Mouse (Mus musculus) ZHBTc4 (cell line): ENCODE measurements around the gene Stpg1.

ENCODE experiments used
- DNase-seq: peaks from one replicate; pipeline ENCODE4 v3.0.0-alpha.2; 2011; ENCODE audit warnings: low read depth, low spot score

Gene Stpg1

DNA sequence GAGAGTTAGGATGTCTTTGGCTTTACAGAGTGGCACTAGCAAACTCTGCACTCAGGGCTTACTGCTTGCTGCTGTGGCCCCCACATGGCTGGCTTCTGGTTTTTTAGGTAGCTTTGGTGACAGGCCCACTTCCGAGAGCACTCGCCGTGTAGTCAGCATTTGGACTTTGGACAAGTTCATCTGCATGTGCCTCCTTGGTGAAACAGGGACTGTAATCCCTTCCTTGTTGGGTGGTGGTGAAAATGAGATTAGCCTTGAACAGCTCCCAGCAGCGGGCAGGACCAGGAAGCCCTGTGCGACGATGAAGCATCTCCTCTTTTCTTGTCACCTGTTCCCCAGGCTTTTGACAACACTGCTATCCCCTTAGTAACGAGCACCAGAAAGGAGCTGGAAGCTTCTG is 19.3 kb downstream of the Stpg1 start:
- no peak for DNase-seq

DNA sequence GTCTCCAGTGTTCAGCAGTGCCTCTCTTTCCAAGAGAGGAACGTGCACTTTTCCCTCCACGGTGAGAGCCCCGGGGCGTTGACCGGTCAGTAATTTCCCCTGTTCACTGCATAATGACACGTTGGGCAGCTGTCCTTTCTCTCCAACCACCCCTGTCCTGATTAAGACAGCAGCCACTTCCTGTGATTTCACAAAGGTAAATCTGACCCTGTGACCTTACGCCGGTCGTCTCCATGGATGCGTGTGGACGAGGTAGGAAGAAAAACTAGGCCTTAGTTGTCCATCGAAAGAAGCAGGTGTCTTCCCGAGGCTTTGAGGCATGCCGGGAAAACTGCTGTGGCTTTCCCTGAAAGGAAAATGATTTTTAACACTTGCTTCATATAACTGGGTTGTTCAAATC is 20.3 kb downstream of the Stpg1 start:
- DNase-seq: no peak

DNA sequence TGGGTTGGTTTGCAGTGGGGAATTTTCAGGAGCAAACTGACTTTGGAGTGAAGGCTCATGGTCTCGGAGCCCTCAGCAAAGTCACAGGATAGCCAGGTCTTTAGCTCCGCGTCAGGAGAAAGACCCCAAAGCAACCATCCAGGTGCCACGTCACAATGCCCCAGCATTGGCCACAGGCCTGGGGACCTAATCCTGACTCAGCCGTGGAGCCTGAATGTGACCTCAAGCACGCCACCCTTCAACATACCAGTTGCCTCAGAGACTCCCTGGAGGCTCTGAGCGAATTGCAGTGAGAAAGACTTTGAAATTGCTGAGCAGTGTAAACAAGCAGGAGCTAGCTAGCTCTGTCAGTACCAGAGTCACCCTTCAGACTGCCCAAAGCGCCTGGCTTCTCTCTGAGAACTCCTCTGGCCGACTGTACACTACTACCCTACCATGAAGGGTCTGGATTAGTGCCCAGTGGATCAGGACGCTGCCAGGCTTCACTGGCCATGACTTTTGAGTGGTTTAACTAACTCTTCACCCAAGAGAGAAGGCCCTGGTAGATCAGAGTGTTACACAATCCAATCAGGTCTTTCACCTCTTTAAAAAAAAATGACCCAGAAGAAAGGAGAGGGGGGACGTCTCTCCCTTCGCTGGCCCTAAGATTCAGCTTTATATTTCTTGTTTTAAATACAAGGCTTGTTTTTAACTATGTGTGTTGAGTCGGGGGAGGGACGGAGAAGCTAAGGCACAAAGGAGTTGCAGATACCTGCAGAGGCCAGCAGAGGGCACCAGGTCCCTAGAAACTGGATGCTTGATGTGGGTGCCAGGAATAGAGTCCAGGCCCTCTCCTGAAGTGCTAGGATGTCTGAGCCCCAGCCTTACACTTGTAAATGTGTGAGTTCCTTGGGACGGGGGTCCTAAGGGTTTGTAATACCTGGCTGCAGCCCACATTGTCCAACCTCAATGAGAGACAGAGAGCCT is 22.0 kb downstream of the Stpg1 start:
- DNase-seq: peak; percentile 86

DNA sequence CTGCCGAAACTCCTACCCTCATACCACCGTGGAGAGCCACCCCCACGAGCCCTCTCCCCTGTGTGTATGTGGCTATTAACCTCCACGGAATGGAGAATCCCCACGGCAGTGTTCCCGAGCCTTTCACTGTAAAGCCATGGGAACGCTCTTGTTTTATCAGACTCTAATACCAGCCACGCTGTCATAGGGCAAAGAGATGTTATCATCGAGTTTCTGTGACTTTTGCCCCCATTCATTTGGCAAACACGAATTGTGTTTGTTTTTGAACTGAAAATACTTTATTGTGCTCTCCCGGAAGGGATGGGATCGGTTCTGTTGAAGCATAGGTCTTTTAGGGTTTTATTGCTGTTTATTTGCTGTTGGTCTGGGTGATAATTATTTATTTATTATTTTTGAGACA is 23.5 kb downstream of the Stpg1 start:
- no peak for DNase-seq

DNA sequence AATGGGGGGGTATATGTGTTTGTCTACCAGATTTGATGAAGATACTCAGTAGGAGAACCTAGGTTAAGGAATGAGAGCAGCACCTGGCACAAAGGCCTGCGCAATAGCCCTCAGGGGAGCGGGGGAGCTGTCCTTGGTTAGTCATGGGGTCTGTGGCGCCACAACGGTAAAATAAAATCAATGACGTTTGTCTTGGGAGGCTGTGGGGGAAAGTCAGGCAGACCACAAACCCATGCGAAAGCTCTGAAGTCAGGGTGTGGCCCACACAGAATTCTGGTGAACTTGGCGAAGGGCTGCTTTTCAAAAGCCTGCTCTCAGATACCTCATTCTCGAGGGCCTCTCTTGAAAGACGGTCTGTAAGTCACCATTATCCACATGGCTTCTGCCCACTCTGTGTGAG is 25.8 kb downstream of the Stpg1 start:
- no peak for DNase-seq

DNA sequence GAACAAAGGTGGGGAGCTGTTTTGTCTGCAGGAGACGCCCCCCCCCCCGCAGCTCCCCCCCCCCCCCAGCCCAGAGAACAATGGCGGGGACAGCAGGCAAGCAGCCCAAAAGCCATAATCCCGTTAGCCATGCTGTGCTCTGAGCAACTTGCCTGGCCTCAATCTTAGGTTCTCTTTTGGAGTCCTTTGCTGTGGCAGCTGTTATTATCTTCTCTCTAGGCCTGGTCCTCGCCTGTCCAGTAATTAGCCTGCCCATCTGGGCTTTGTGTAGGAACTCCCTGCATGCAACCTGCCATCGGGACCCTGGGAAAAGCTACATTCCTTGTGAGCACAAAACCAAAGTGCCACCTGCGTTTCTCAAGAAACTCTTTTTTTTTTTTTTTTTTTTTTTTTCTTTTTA is 29.3 kb downstream of the Stpg1 start:
- no peak for DNase-seq

DNA sequence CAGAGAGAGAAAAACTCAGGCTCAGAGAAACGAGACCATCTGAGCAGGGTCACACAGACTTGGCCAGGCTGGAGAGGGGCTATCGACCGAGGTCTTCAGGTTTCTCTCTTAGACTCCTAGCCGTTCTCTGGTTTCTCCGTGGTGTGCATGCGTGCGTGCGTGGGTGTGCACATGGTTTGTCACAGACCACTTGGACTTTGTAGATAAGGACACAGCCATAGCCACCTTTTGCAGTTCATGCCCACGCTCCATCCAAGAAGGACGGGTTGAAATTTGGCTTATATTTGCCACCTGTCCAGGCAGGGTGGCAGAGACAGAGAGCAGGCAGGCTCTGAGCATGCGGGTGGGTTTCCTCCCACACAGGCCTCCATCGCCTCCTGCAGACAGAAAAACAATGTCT is 30.5 kb downstream of the Stpg1 start:
- no peak for DNase-seq

DNA sequence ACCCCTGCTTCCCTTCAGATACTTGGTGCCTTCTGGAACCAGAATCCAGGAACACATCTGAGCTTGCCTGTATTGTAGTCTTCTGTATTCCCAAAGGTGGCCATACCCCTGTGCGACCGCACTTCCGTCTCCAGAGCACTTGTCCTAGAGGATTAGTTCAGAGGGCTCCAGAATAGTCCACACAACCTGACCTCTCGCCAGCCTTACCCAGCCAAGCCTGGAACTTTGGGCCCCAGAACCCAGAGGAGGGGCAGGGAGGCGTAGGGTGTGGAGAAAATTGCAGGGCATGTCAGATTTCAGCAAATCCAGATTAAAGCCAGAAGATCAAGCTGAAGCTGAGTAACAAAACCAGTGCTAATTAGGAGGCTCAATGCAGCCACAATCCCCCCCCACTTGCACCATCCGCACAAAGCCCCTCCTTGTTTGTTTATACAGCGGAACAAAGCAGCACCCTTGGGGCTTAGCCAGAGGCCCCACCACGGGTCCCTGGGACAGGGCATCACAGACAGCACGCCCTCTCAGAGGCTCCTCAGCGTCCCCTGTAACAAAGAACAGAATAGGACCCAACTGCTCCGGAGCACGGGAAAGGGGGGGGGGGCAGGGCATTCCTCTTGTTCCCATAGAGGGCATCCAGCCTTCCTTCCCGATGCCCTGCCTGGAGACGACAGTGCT is 31.6 kb downstream of the Stpg1 start:
- DNase-seq: no peak

DNA sequence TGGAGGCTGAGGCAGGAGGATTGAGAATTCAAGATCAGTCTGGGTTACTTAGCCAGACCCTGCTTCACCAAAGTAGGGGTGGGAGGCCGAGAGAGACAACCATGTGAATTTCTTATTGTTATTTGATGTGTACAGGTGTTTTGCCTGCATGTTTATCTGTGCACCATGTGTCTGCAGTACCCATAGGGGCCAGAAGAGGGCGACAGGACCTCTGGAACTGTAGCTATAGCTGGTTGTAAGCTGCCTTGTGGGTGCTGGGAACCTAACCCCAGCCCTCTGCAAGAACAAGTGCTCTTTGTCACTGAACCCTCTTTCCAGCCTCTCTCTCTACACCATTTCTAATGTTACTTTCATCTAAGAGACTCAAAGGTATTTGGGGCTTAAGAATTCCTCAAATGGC is 35.7 kb downstream of the Stpg1 start:
- DNase-seq: peak; percentile 66

DNA sequence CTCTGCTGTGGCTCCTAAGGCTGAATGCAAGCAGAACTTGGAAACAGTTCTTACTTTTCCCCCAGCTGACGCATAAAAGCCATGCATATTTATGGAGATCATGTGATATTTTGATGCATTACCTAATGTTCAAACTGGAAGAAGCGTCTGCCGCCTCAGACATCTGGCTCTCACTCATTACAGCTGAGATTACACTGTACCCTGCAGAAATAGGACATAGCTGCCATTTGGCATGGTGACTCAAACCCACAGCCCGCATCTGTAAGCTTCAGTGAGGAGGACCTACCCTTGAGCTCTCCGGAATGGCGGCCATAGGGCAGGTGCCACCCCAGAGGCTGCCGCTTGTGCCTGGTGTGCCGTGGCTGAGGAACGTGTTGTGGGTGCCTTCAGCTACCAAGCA is 36.6 kb downstream of the Stpg1 start:
- DNase-seq: no peak

DNA sequence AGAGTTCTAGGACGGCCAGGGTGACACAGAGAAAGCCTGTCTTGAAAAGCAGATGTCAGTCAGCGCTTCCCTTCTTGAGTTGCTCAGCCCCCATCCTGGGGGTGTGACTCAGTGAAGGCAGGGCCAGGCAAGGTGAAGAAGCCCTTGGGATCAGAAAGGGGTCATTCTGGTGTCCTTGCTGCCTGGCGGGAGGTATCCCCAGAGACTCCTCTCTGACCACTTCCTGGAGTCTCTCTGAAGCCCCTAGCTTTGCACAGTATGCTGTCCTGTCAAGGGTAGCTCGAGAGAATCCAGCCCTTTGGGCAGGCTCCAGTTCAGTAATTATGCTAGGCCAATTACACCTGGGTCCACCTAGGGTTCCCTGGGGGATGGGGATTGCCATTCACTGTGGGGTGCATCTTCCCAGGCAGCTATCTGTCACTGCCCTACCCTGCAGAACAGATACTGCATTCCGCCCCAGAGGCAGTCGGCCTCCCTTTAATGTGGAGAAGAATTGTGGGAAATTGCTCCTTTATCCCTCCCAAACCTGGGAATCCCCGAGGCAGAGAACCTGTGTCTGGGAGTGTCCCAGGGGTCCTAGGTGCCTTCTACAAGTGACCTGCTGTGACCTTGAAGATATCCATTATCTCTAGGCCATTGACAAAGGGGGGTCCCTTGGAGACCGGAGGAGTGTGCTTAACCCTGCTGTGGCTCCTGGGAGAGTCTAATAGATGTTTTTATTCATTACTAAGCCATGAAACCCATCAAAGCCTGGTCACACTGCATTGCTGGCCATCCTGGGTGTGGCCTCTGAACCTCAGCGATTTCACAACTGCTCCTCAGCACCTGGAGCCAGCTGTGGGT is 37.4 kb downstream of the Stpg1 start:
- peak; percentile 91 for DNase-seq

DNA sequence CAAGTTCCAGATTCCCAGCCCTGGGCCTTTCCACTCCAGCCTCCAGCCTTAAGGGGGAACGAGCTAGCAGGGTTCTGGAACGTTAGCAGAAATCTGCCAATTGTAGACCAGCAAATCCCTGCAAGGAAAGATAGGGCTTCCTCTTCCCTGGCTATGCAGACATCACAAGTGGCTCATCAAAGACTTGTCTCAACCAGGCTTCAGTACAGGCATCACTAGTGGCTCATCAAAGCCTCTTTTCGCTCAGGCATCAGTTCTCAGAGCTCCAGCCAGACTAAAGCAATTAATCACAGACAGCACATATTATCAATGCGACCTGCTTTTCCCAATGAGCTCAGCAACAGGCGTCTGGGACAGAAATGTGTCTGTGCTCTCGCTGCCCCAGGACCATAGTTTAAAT is 38.4 kb downstream of the Stpg1 start:
- DNase-seq: peak; percentile 86

DNA sequence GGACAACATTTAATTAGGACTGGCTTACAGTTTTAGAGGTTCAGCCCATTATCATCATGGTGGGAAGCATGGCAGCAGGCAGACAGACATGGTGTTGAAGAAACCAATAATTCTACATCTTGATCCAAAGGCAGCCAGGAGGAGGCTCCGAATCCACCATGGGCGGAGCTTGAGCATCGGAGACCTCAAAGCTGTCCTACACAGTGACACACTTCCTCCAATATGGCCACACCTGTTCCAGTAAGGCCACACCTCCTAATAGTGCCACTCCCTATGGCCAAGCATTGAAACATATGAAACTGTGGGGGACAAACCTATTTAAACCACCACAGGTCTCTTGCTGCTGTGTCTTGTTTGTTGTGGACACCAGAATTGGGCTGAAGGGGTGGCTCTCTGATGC is 40.4 kb downstream of the Stpg1 start:
- DNase-seq: peak; percentile 70

DNA sequence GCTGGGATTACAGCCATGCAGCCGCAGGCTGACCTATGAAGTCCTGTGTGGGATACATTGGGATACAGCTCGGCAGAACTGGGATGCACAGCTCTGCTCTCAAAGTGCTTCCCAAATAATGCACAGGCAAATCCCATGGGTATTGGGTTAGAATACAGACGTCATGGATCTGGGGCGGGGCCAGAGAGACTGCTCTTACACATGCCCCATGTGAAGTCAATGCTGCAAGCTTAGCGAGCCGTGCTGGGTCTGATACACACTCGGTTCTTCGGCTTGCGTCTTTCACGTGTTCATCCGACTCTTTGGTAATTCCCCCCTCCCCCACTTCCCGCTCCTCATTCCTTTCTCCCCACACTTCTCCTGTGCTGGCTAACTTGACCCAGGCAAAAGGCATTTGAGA is 44.5 kb downstream of the Stpg1 start:
- peak; percentile 67 for DNase-seq

DNA sequence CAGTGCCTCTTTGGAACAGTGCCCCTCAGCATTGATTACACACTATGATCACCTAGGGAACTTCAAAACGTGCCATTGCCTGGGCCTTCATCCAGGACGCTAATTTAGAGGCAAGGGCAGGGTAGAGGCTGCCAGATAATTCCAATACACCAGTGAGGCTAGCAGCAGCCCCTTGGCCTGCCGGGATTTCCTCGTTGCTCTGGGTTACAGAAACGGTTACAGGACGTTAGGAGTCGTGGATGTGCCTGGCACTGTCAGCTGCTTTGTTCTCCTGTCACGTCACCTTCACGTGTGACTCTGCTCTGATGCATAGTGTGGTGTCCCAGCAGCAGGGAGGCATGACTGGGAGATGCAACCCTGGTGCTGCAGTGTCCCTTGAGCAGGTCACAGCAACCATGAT is 45.5 kb downstream of the Stpg1 start:
- DNase-seq: no peak

DNA sequence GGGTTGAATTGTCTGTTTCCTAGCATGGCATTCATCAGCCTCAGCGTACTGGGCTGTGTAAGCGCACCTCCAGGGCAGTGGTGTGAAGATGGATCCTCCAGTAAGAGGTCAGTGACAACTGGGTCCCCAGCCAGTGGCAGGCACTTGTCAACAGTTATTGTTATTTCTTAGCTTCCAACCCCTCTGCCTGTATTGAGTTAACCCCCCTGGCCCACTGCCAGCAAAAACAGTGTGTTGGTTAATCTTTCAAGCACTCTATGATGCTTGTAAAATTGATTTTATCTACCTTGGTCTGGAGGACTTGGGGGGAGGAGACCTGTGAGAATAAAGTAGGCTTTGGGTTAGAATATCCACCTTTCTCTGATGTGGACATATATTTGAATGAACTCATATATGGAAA is 49.7 kb downstream of the Stpg1 start:
- no peak for DNase-seq

DNA sequence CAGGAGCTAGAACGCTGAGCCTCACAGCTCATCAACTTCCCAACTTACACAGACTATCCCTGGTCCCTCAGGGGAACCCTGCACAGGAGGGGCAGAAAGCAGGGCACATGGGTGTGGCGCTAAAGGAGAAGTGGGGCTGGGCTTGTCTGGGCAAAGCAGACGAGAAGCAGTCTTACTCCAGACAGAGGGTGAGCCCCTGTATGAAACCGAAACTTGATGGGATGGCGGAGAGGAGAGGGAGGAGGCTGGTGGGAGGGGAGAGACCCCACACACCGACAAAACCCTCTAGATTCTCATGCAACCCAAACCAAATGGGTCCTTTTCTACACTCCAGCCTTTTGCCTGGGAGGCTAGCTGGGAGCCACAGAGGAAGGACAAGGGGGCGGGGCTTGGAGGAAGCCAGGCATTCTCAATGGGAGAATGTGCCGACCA is 50.5 kb downstream of the Stpg1 start:
- DNase-seq: peak; percentile 81

DNA sequence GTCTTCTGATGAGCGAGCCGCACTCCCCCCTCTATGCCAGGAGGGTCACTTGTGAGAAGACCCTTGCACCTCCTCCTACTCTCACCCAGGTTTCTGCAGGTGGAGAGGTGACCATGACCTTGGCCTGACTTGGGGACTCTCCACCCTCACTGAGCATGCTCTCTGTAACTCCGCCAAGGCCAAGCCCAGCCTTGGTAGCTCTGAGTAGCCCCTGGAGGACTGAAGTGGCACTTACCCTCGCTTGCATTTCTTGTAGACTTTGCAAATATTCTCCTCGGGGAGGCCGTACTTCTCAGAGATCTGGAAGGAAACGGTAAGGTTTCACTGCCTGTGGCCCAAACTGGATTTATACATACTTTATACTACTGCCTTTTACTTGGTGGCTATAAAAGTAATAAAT is 51.4 kb downstream of the Stpg1 start:
- peak; percentile 60 for DNase-seq

DNA sequence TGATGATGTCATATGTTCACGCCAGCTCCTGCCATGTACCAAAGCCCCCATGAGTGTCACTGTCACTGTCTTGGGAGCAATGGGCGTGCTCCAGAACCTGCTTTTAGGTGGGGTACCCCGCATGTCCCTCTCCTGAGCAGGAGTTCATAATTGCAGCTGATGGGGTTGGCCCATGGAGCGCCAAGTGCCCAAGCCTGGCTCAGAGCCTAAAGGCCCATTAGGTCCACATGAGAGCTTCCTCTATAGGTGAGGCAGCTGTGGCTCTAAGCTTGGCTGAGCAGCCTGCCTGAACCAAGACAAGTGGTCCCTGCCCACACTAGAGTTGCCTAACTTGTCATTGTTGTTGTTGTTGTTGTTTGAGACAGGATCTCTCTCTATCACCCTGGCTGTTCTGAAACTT is 52.2 kb downstream of the Stpg1 start:
- no peak for DNase-seq

DNA sequence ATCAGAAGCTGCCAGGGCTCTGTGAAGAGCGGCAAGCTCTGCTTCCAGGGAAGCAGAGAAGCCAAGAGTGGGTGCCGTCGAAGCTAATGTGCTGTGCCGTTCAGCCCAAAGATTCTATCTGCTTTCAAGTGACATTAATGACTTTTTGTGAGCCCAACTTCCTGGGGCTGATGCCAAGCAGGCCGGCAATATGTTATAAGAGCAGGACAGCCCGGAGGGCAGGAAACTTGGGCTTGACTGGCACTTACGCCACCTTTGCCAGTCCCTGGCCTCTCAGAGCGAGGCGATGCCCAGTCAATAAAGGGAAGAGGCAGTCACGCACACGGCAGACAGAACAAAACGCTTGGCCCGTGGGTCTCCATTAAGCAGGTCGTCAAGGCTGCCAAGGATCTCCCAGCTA is 53.0 kb downstream of the Stpg1 start:
- DNase-seq: no peak

DNA sequence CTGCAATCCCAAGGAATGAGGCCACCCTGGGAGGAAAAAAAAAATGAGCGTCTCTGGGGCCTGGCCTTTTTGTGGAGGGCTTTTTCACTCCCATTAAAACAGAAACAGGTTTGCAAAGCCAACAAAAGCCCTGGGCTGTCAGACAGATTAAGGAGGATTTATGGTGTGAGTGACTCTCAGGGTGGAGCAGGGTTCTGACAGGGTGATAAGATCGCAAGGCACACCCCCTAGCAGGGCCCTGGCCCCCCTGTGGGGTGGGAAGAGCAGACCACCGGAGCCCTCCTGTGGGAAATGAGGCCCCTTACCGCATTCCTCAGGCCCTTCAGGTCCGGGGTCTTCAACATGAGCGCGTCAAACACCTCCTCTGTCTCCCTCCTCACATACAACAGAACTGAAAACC is 53.5 kb downstream of the Stpg1 start:
- DNase-seq: peak; percentile 69

DNA sequence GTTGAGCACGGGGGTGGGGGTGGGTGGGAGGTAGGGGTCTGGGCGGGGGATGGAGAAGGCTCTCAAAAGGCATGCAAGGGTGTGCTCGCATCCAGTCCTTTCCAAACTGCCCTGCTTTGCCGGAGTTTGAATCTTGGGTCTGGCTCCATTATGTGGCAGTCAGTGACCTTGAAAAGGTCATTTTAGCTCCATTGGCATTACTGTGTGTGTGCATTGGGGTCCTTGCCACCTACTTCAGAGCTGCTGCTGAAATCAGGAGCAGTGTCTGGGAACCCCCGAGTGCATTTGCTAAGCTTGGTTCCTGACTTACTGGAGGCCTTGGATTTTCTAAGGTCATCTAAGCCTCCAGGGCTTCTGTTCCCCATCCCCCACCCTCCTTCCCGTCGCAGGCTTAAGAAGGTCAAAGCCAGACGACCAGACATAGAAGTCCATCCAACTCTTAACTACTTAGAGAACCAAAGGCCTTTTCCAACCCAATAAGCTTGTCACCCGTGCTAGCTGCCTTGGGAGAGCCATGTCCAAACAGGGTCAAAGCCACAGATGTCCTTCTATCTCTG is 54.0 kb downstream of the Stpg1 start:
- DNase-seq: peak; percentile 79
